Mouse (Mus musculus) cerebellum, adult 2 months (tissue): Measurements from ENCODE around the gene Tob1.

Experiments used
- CTCF ChIP-seq: fragments of 200-500 bp; IDR thresholded peaks from 2 replicates; pipeline ENCODE4 v1.5.1; 2011; ENCODE audit warnings: low read depth, mild to moderate bottlenecking, control low read depth, low read length, moderate library complexity, borderline replicate concordance; ENCODE audit not compliant: insufficient read depth
- POLR2A ChIP-seq: fragments of 200-500 bp; IDR thresholded peaks from 2 replicates; pipeline ENCODE4 v1.6.1; 2011; ENCODE audit warnings: low read length, control low read depth, borderline replicate concordance; ENCODE audit not compliant: insufficient read depth

DNA sequence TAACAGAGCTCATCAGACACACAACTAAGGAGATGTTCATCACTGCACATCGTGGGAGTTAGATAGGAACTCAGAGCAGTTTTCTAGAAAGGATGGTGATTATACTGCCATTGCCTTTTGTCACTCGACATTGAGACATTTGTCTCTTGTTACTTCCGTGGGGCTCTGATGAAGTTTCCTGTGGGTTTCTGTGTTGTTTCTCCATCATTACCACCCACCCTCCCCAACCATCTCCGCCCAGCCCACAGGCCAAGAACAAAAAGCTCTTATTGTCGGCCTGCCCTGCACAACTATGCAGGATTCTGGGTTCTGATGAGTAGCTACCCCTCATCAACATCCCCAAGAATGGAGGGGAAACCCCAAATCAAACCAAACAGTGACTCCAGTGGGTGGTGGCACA lies 41.7 kb upstream of the Tob1 start:
- TF ChIP-seq POLR2A = no peak
- TF ChIP-seq CTCF = no peak
